Mouse (Mus musculus): ENCODE data around the gene Kirrel3.

DNA sequence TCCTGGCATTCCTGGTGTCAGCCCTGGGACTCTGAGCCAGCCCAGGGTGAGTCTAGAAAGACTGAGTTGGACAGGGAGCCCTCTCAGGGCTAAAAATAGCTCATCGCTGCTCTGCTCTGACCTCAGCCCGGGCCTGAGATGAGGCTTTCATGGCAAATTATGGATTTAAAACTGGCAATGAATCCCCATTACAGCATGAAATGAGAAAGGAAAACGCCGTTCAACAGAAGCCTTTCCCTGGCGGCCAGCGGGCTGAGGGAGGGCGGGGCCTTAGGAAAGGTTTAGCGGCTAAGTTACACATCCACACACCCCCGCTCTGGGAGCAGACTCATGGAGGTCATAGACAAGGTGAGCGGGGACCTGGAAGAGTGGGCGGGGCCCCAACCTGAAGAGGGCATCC is 467.7 kb downstream of the Kirrel3 start:
- TF ChIP-seq CTCF (IDR thresholded peaks at IDR 0.05; ENCODE audit: insufficient read depth, low read length) (no peak), POLR2A (IDR thresholded peaks at IDR 0.05; ENCODE audit: borderline replicate concordance, extremely low read depth, low read depth, low read length) (no peak)
